Mouse (Mus musculus): ENCODE data around the gene Polrmt. TPM values are rescaled to one million over a fixed set of nuclear protein-coding genes. Genes with fewer than 3 reads are reported as not detected.

Polrmt gene
- polyA plus RNA-seq, 1 experiment from 2014 or later, result 36.5 TPM

GRCm38 (mm10) chr10:79698459-79698858, 47.9 kb downstream of the Polrmt start:
- Histone ChIP-seq H3K9me3 (ENCODE audit: control insufficient read depth, low read length) (no peaks in the 10 kb centered on the region), H3K4me1 (replicated peaks; ENCODE audit: control insufficient read depth, insufficient read depth, low read length) (peaks cover 18% of the 10 kb centered on the region), H3K27ac (ENCODE audit: low read depth, low read length) (no peak overlapping the region), H3K36me3 (ENCODE audit: control insufficient read depth, insufficient read depth, low read length) (no peaks in the 10 kb centered on the region), H3K4me2 (no peak overlapping the region), H3K4me3 (ENCODE audit: low read depth, low read length) (no peak overlapping the region), H3K27me3 (replicated peaks; ENCODE audit: control insufficient read depth, insufficient read depth, low read length) (no peaks in the 10 kb centered on the region), H3K9ac (ENCODE audit: low read depth, low read length) (no peak overlapping the region)
- no peak for ATAC-seq (replicated peaks; ENCODE audit: low FRiP score)
- WGBS, result 90% methylated on average over 6 of the region's 6 CpGs
- no peak for DNase-seq (ENCODE audit: low spot score)

DNA sequence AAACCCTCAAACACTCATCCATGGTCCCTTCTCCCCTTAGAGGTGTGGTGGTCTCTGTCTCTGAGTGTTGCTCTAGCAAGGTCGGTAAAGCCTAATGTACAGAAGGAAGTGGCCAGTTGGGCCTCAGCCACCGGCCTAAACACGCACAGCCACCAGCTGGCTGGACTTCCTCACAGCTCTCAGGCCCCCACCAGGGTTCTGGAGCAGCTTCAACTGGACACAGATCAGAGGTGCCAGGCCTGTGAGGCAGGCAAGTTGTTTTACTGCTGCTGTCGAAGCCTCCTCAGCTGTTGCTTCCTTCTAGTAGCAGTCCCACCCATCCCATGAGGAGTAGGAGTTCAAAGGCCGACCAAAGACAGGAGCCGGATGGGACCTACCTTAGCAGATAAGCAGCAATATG, 48.5 kb downstream of the Polrmt start:
- Histone ChIP-seq H3K36me3 (ENCODE audit: control insufficient read depth, insufficient read depth, low read length) (no peaks in the 10 kb centered on the region), H3K4me3 (ENCODE audit: low read depth, low read length) (no peak overlapping the region), H3K9me3 (ENCODE audit: control insufficient read depth, low read length) (no peaks in the 10 kb centered on the region), H3K4me2 (no peak overlapping the region), H3K27ac (ENCODE audit: low read depth, low read length) (no peak overlapping the region), H3K27me3 (replicated peaks; ENCODE audit: control insufficient read depth, insufficient read depth, low read length) (no peaks in the 10 kb centered on the region), H3K4me1 (replicated peaks; ENCODE audit: control insufficient read depth, insufficient read depth, low read length) (peaks cover 18% of the 10 kb centered on the region), H3K9ac (ENCODE audit: low read depth, low read length) (no peak overlapping the region)
- 56% methylated on average over 6 of the region's 6 CpGs for WGBS
- no peak for DNase-seq (ENCODE audit: low spot score)
- no peak for ATAC-seq (replicated peaks; ENCODE audit: low FRiP score)

DNA sequence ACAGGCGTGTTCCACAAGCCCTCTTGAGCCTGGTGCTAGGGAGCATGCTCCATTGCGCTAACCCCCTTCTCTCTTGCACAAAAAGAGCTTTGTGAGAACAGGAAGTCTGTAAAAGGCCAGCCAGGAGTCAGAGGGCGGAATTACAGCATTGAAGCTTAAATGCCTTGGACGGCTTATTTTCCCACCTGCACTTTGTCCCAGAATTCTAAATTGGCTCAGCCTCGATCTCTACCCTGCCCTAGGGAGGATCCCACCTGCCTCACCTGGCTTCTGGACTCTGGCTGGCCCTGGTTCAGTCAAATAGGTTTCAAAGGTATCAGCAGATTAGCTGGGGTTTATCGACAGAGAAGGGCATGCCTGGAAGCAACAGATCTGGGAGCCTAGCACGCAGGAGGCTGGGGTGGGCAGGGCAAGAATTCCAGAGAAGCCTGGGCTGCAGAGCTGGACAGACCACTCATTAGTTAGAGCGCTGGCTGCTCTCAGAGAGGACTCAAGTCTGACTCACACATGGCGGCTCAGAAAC, 50.2 kb downstream of the Polrmt start:
- no peak for DNase-seq (ENCODE audit: low spot score)
- H3K27ac ChIP-seq (ENCODE audit: low read depth, low read length), result no peak overlapping the region
- H3K36me3 ChIP-seq (ENCODE audit: control insufficient read depth, insufficient read depth, low read length), result no peaks in the 10 kb centered on the region
- no peak overlapping the region for H3K4me3 ChIP-seq (ENCODE audit: low read depth, low read length)
- ATAC-seq (replicated peaks; ENCODE audit: low FRiP score), result no peak
- H3K9me3 ChIP-seq (ENCODE audit: control insufficient read depth, low read length), result no peaks in the 10 kb centered on the region
- 65% methylated on average over 9 of the region's 9 CpGs for WGBS
- no peaks in the 10 kb centered on the region for H3K27me3 ChIP-seq (replicated peaks; ENCODE audit: control insufficient read depth, insufficient read depth, low read length)
- peaks cover 12% of the 10 kb centered on the region for H3K4me1 ChIP-seq (replicated peaks; ENCODE audit: control insufficient read depth, insufficient read depth, low read length)
- no peak overlapping the region for H3K4me2 ChIP-seq
- no peak overlapping the region for H3K9ac ChIP-seq (ENCODE audit: low read depth, low read length)

GRCm38 (mm10) chr10:79695231-79696128, 50.9 kb downstream of the Polrmt start:
- WGBS, result 63% methylated on average over 13 of the region's 13 CpGs
- no peak overlapping the region for H3K9ac ChIP-seq (ENCODE audit: low read depth, low read length)

DNA sequence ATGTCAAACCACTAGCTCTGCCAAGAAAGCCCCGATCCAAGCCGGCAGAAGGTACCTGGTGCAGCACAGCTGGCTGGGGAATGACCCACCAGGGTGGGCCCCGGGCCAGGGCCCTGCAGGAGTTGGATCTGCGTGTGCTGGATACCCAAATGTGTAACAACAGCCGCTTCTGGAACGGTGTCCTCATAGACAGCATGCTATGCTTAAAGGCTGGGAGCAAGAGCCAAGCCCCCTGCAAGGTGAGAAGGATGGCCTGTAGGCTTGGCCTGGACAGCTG, 52.1 kb downstream of the Polrmt start:
- peaks cover 8% of the 10 kb centered on the region for H3K4me1 ChIP-seq (replicated peaks; ENCODE audit: control insufficient read depth, insufficient read depth, low read length)
- peaks cover under 1% of the 10 kb centered on the region; the same call in 1 of the 2 replicates for H3K36me3 ChIP-seq (ENCODE audit: control insufficient read depth, insufficient read depth, low read length)
- no peak overlapping the region for H3K27ac ChIP-seq (ENCODE audit: low read depth, low read length)
- ATAC-seq (replicated peaks; ENCODE audit: low FRiP score), result no peak
- WGBS, result 75% methylated on average over 6 of the region's 6 CpGs
- no peak overlapping the region for H3K4me3 ChIP-seq (ENCODE audit: low read depth, low read length)
- H3K9ac ChIP-seq (ENCODE audit: low read depth, low read length), result no peak overlapping the region
- H3K27me3 ChIP-seq (replicated peaks; ENCODE audit: control insufficient read depth, insufficient read depth, low read length), result no peaks in the 10 kb centered on the region
- no peak overlapping the region for H3K4me2 ChIP-seq
- no peaks in the 10 kb centered on the region for H3K9me3 ChIP-seq (ENCODE audit: control insufficient read depth, low read length)
- no peak for DNase-seq (ENCODE audit: low spot score)

More at GRCm38 (mm10) chr10:79695231-79696128, 50.9 kb downstream of the Polrmt start:
- H3K27me3 ChIP-seq (replicated peaks; ENCODE audit: control insufficient read depth, insufficient read depth, low read length), result no peaks in the 10 kb centered on the region
- peak; percentile 54 for ATAC-seq (replicated peaks; ENCODE audit: low FRiP score)
- no peaks in the 10 kb centered on the region for H3K36me3 ChIP-seq (ENCODE audit: control insufficient read depth, insufficient read depth, low read length)
- no peak overlapping the region for H3K27ac ChIP-seq (ENCODE audit: low read depth, low read length)
- peaks cover 8% of the 10 kb centered on the region for H3K4me1 ChIP-seq (replicated peaks; ENCODE audit: control insufficient read depth, insufficient read depth, low read length)
- H3K4me3 ChIP-seq (ENCODE audit: low read depth, low read length), result no peak overlapping the region
- DNase-seq (ENCODE audit: low spot score), result peak; percentile 67
- no peaks in the 10 kb centered on the region for H3K9me3 ChIP-seq (ENCODE audit: control insufficient read depth, low read length)
- no peak overlapping the region for H3K4me2 ChIP-seq

DNA sequence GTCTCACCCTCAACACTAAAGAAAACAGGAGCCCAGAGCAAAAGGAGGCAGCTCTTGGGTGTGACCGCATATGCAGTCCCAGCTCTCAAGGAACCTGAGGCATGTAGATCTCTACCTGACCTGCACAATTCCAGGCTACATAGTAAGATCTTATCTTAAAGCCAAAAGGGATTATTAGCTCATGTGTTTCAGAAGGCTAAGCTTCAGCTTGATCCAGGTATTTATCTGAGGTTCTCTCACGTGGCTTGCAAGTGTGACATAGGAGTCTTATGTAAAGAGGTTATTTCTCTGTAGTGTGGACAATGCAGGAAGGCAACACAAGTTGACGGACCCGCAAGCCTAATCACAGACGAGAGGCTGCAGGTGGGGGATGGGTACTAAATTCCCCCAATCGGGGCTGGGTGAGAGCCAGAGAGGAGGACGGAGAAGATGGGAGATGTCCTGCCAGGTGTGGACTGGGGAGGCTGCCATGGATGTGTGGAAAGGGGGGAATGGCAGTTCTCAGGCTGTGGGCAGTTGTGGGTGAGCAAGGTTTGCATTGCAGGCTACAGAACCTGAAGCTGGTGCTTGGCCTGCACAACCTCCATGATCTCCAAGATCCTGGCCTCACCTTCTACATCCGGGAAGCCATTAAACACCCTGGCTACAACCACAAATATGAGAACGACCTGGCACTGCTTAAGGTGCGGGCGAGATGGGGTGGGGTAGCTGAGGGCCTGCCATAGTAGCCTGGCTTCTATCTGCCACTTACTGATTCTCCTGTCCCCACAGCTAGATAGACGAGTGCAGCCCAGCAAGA, 52.6 kb downstream of the Polrmt start:
- ATAC-seq (replicated peaks; ENCODE audit: low FRiP score), result no peak
- Histone ChIP-seq H3K9me3 (ENCODE audit: control insufficient read depth, low read length) (no peaks in the 10 kb centered on the region), H3K4me3 (ENCODE audit: low read depth, low read length) (no peak overlapping the region), H3K4me2 (no peak overlapping the region), H3K4me1 (replicated peaks; ENCODE audit: control insufficient read depth, insufficient read depth, low read length) (peaks cover 8% of the 10 kb centered on the region), H3K9ac (ENCODE audit: low read depth, low read length) (no peak overlapping the region), H3K36me3 (ENCODE audit: control insufficient read depth, insufficient read depth, low read length) (peaks cover 6% of the 10 kb centered on the region; the same call in 1 of the 2 replicates), H3K27me3 (replicated peaks; ENCODE audit: control insufficient read depth, insufficient read depth, low read length) (no peaks in the 10 kb centered on the region), H3K27ac (ENCODE audit: low read depth, low read length) (no peak overlapping the region)
- no peak for DNase-seq (ENCODE audit: low spot score)
- 70% methylated on average over 12 of the region's 12 CpGs for WGBS

DNA sequence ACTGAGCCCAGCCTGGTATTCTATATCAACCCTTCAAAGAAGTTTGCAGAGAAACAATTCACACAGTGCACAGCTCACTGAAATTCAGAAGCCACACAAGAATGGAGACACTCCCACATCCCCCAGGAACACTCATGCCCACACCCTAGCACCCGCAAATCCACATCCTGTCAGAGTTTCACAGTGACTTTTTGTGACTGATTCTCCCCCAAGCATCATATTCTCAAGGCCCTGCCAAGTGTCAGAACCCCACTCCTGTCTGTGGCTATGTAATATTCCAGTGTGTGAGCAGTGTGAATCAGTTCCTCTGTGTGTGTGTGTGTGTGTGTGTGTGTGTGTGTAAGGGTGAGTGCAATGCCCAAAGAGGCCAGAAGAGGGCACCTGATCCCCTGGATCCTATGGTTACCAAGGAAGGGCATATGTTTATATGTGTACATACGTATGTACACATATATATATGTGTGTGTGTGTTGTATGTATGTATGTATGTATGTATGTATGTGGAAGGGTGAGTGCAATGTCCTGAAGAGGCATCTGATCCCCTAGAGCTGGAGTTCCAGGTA, 54.3 kb downstream of the Polrmt start:
- Histone ChIP-seq H3K4me1 (replicated peaks; ENCODE audit: control insufficient read depth, insufficient read depth, low read length) (peaks cover 8% of the 10 kb centered on the region), H3K27me3 (replicated peaks; ENCODE audit: control insufficient read depth, insufficient read depth, low read length) (no peaks in the 10 kb centered on the region), H3K36me3 (ENCODE audit: control insufficient read depth, insufficient read depth, low read length) (peaks cover 18% of the 10 kb centered on the region), H3K4me3 (ENCODE audit: low read depth, low read length) (no peak overlapping the region), H3K27ac (ENCODE audit: low read depth, low read length) (no peak overlapping the region), H3K9ac (ENCODE audit: low read depth, low read length) (no peak overlapping the region), H3K4me2 (no peak overlapping the region), H3K9me3 (ENCODE audit: control insufficient read depth, low read length) (no peaks in the 10 kb centered on the region)
- 84% methylated on average over 2 of the region's 2 CpGs for WGBS
- no peak for ATAC-seq (replicated peaks; ENCODE audit: low FRiP score)
- no peak for DNase-seq (ENCODE audit: low spot score)

- Histone ChIP-seq H3K9me3 (ENCODE audit: control insufficient read depth, low read length) (no peaks in the 10 kb centered on the region), H3K9ac (ENCODE audit: low read depth, low read length) (no peak overlapping the region), H3K4me1 (replicated peaks; ENCODE audit: control insufficient read depth, insufficient read depth, low read length) (peaks cover 4% of the 10 kb centered on the region), H3K36me3 (ENCODE audit: control insufficient read depth, insufficient read depth, low read length) (peaks cover 43% of the 10 kb centered on the region), H3K4me3 (ENCODE audit: low read depth, low read length) (no peak overlapping the region), H3K4me2 (no peak overlapping the region), H3K27me3 (replicated peaks; ENCODE audit: control insufficient read depth, insufficient read depth, low read length) (no peaks in the 10 kb centered on the region), H3K27ac (ENCODE audit: low read depth, low read length) (no peak overlapping the region)
- DNase-seq (ENCODE audit: low spot score) (no peak), ATAC-seq (replicated peaks; ENCODE audit: low FRiP score) (no peak)
- 91% methylated on average over 3 of the region's 3 CpGs for WGBS
These were observed 57.2 kb downstream of the Polrmt start for GRCm38 (mm10) chr10:79689178-79689577.

All from liver, embryonic 11.5 days (tissue).